ENCODE assay signal across 18 mouse cellular contexts in the genomic region with DNA sequence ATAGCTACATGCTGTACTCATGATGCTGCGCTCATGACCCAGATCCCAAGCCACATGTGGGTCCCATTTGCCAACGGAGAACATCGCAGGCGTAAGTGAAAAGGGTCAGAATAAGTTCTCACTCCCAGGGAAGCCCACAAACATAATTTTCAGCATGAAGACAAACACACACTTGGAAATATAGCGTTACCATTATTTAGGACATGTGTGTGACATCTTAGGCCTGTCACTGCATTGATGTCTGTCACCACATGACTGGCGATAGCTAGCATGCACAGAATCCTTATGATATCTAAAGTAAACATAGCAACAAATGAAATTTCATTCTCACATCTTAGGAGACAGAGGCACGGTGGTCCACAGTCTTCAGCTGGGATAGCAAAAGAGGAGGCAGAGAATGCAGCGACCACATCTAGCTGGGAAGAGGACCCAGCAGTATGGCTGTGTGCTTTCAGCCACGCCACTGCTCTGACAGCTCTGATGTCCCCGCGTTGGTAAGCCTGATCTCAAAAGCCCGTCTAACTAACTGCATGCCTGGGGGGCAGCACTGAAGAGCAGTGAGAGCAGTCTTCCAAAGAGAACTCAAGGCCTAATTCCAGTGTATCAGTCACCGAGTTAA.
"Had no signal": no experiment of that assay in that cellular context is flagged by ENCODE, and none has a peak within 500 bp of the region (broad histone marks: within the 10 kb centered on the region; RNA-seq: fewer than 3 reads in every experiment).

No protein-coding gene starts in this region.

- H3K27ac ChIP-seq: liver, embryonic 14.5 days; midbrain, embryonic 10.5 days; midbrain, embryonic 12.5 days; neural tube, embryonic 13.5 days; neural tube, embryonic 15.5 days had no signal

- H3K27me3 ChIP-seq: midbrain, embryonic 12.5 days; neural tube, embryonic 13.5 days; neural tube, embryonic 15.5 days had no signal

- DNase-seq: lung, adult 18-20 months; lung, postnatal 14 days; midbrain, embryonic 14.5 days; retina, postnatal 1 day; right cerebral cortex, adult 18-20 months; right cerebral cortex, postnatal 25 days; right cerebral cortex, postnatal 4 days; spleen, adult 18-20 months; thymus, adult 18-20 months; thymus, postnatal 14 days; thymus, postnatal 36 days had no signal

- H3K4me2 ChIP-seq: midbrain, embryonic 12.5 days; neural tube, embryonic 13.5 days; neural tube, embryonic 15.5 days had no signal

- H3K36me3 ChIP-seq: midbrain, embryonic 12.5 days; neural tube, embryonic 15.5 days had no signal

- H3K4me3 ChIP-seq: midbrain, embryonic 10.5 days; midbrain, embryonic 12.5 days; myocyte; neural tube, embryonic 13.5 days; neural tube, embryonic 15.5 days had no signal

- H3K9me3 ChIP-seq: midbrain, embryonic 12.5 days; neural tube, embryonic 13.5 days; neural tube, embryonic 15.5 days had no signal

- ATAC-seq: midbrain, embryonic 16.5 days had no signal

- H3K9ac ChIP-seq: liver, embryonic 14.5 days; midbrain, embryonic 12.5 days; neural tube, embryonic 13.5 days; neural tube, embryonic 15.5 days had no signal
